Mouse (Mus musculus): ENCODE results near the gene Cpt1c. TPM values are rescaled to one million over a fixed set of nuclear protein-coding genes. Genes with fewer than 3 reads are reported as not detected.

Cpt1c gene
- polyA plus RNA-seq, 1 experiment from 2014 or later: 48.2 TPM

DNA sequence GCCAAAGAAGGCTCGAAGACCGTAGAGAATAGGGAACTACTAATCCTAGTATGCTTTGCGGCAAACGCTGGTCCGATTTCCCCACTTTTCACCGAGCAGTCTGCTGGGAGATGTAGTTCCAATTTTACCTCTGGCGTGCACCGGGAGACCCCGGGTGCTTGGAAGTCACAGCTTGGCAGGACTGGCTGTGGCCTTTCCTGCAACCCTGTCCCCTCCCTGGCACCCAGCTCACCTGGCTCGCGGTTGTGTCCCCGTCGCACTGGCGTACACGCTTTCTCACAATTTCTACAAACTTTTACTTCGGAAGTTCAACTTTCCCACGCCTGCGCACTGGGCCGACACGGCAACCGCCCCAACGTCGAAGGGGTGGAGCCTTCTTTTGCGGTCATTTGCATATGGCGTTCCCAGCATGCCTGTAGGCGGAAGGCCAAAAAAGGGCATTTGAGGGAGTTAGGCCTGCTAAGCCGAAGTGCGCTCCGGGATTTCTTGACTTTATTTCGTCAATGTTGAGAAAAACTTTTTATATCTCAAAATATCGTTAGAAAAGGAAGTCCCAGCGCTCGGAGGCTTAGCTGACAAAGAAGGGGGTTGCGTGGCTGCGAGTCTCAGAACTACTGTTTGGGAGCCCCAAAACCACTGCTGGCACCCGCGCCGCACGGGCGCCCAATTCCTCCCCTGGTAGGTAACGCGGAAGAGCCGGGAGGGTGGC, 22.7 kb upstream of the Cpt1c start, which contains the start of gene Irf3:
Irf3 (plus strand) TSS at position 418 of the 709 bp plus-strand sequence.
- Histone ChIP-seq H3K27ac (replicated peaks) (peak within 1 kb of the TSS; percentile 82), H3K9ac (replicated peaks) (peak within 1 kb of the TSS; percentile 66), H3K36me3 (peaks cover 23% of the 10 kb centered on the region), H3K9me3 (no peaks in the 10 kb centered on the region), H3K27me3 (no peaks in the 10 kb centered on the region), H3K4me2 (replicated peaks) (peak within 1 kb of the TSS; percentile 76), H3K4me3 (peak within 1 kb of the TSS; percentile 63), H3K4me1 (peaks cover 26% of the 10 kb centered on the region)
- peak; percentile 91 for ATAC-seq (replicated peaks)
- WGBS: under 1% methylated on average over 43 of the region's 43 CpGs

DNA sequence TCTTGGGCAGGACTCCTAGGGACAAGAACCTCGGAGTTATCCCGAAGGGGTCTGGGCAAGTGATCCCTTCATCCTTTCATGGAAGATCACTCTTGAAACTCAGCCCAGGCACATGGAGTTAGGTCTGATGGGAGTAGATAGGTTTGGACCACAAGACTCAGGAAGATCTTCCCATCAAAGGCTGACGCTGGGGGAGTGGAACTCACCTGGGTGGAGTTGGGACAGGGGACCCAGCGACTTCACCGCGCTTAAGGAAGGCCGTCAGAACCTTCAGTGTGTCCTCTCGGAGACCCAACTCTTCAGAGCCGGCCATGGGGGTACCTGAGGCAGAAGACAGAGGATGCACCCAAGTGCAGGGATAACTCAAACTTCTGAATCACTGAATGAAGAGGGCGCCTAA, 22.0 kb upstream of the Cpt1c start:
- peak overlapping the region; percentile 76 for H3K4me2 ChIP-seq (replicated peaks)
- peaks cover 26% of the 10 kb centered on the region for H3K4me1 ChIP-seq
- peak overlapping the region; percentile 41 for H3K9ac ChIP-seq (replicated peaks)
- H3K36me3 ChIP-seq: peaks cover 15% of the 10 kb centered on the region
- ATAC-seq (replicated peaks): no peak
- H3K27me3 ChIP-seq: no peaks in the 10 kb centered on the region
- 0 out of 2 replicates have a peak overlapping the region, but pooled peaks have one; percentile 4 for H3K27ac ChIP-seq (replicated peaks)
- peak overlapping the region; percentile 63 for H3K4me3 ChIP-seq
- WGBS: 11% methylated on average over 10 of the region's 10 CpGs
- no peaks in the 10 kb centered on the region for H3K9me3 ChIP-seq

DNA sequence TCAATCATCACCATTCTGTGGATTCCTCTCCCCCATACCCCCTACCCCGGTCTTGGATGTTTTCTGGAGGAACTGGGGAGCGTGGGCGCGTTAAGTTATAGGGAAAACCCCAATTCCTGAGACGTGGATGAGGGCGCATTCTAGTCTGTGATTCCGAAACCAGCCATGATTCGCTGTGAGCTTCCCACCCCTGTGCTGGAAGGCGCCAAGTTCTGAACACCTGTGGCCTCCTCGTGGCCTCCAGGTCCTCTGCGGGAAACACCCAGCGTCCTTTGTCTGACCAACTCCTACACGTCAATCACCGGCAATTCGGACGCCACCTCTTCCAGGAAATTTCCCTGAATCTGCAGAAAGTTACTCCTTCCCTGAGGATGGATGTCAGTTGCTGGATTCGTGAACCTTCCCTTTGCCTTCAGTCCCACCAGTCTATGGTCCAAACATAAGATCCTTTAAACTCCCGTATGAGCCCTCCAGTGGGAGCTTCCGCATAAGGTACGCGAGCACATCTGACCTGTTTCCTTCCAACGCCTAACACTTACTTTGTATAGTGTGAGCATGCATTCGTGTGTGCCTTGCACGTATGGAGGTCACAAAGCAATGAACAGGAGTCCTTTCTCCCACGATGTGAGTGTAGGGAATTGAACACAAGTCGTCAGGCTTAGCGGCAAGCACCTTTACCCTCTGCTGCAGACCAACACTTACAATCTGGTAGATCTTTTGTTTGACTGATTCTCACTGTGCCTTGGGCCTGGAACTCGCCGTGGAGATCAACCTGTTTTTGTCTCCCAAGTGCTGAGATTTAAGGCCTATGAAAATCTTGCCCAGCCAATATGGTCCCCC, 12.4 kb upstream of the Cpt1c start:
- H3K4me1 ChIP-seq: peaks cover 35% of the 10 kb centered on the region
- H3K4me3 ChIP-seq: peak overlapping the region; percentile 65
- peak; percentile 21 for ATAC-seq (replicated peaks)
- peak overlapping the region; percentile 67 for H3K9ac ChIP-seq (replicated peaks)
- peaks cover 10% of the 10 kb centered on the region for H3K36me3 ChIP-seq
- H3K27ac ChIP-seq (replicated peaks): peak overlapping the region; percentile 95
- WGBS: under 1% methylated on average over 29 of the region's 29 CpGs
- peak overlapping the region; percentile 69 for H3K4me2 ChIP-seq (replicated peaks)
- H3K9me3 ChIP-seq: no peaks in the 10 kb centered on the region
- no peaks in the 10 kb centered on the region for H3K27me3 ChIP-seq

DNA sequence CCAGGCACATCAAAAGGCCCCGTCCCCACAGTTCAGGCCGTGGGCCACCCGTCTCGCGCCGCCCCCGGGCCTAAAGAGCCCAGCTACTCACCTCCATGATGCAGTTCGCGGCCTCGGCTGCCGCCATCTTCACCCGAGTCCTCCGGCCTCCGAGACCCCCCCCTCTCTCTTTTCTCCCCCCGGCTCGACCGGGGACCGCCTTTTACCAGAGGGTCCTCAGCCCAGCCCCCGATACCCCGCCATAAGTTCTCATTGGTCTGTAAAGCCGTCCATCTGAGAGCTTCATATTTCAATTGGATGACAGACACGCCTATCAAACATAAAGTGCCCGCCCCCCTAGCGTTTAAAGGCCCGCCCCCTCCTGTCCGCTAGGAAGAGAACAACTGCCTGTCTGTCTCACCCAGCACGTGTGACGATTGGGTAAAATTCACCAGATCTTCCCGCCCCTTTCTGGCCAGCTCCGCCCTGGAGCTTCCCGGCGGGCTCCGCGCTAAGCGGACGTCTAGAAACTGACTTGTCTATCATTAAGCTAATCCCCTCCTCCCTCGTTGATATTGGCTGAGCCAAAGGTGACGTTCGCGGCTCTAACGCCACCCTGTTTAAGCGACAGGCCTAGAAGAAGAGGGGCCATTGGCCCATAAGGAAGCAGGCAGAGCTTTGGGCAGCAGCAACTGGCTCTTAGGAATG, 11.7 kb upstream of the Cpt1c start, which contains the start of gene Prmt1:
Prmt1 (minus strand) TSS at position 377 of the 687 bp plus-strand sequence.
- H3K4me3 ChIP-seq: peak within 1 kb of the TSS; percentile 65
- H3K9ac ChIP-seq (replicated peaks): peak within 1 kb of the TSS; percentile 97
- peaks cover 35% of the 10 kb centered on the region for H3K4me1 ChIP-seq
- H3K27me3 ChIP-seq: no peaks in the 10 kb centered on the region
- ATAC-seq (replicated peaks): peak; percentile 97
- H3K4me2 ChIP-seq (replicated peaks): peak within 1 kb of the TSS; percentile 69
- H3K9me3 ChIP-seq: no peaks in the 10 kb centered on the region
- H3K27ac ChIP-seq (replicated peaks): peak within 1 kb of the TSS; percentile 95
- WGBS: under 1% methylated on average over 42 of the region's 42 CpGs
- peaks cover 18% of the 10 kb centered on the region for H3K36me3 ChIP-seq

DNA sequence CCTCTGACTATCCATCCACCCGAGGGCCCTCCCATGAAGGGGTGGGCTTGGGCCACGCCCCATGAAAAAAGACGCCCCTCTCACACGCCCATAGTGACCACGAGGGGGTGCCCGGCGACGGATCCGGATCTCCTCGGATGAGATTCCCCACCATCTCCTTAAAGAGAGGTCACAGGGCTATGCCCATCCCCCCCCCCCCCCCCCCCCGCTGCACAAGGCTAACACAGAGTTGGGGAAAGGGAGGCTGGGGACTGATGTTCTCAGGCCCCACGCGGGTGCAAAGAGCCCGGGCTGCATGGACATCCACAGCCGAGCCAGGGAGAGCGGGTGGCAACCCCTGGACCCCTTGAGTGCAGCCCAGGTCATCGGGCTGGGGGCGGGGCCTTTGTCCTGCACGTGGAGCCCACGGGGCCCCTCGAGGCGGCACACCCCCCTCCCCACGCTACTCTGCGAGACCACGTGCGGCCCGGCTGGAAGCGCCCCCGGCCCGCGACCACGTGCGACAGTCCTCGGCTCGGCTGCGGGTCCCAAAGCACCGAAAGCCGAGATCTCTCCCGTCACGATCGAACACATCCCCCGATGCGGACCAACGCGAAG, 11.0 kb upstream of the Cpt1c start:
- Histone ChIP-seq H3K27ac (replicated peaks) (peak overlapping the region; percentile 93), H3K9me3 (no peaks in the 10 kb centered on the region), H3K9ac (replicated peaks) (peak overlapping the region; percentile 97), H3K4me1 (peaks cover 35% of the 10 kb centered on the region), H3K4me2 (replicated peaks) (peak overlapping the region; percentile 60), H3K27me3 (no peaks in the 10 kb centered on the region), H3K36me3 (peaks cover 21% of the 10 kb centered on the region), H3K4me3 (peak overlapping the region; percentile 65)
- ATAC-seq (replicated peaks): peak; percentile 1
- WGBS: 1% methylated on average over 43 of the region's 45 CpGs

DNA sequence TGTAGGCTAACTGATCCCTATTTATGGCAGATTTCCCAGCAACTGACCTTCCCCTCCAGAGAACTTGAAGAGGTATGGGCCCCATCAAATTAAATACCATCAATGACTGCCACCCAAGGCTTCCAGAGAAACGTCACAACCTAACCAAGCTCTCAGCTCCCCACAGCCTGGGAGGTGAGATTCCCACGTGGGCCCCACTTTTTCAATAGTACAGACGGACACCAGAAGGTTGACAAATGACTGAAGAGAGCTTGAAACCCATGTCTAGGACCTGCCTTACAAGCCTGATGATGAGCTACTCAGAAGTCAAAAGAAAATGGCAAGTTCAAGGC, 10.1 kb upstream of the Cpt1c start:
- H3K9ac ChIP-seq (replicated peaks): no peak overlapping the region
- H3K4me2 ChIP-seq (replicated peaks): peak overlapping the region; percentile 60
- H3K9me3 ChIP-seq: no peaks in the 10 kb centered on the region
- peak overlapping the region; percentile 65 for H3K4me3 ChIP-seq
- peaks cover 35% of the 10 kb centered on the region for H3K4me1 ChIP-seq
- no peaks in the 10 kb centered on the region for H3K27me3 ChIP-seq
- H3K36me3 ChIP-seq: peaks cover 29% of the 10 kb centered on the region
- 0 out of 2 replicates have a peak overlapping the region, but pooled peaks have one; percentile 1 for H3K27ac ChIP-seq (replicated peaks)
- 30% methylated on average over 3 of the region's 3 CpGs for WGBS
- no peak for ATAC-seq (replicated peaks)

DNA sequence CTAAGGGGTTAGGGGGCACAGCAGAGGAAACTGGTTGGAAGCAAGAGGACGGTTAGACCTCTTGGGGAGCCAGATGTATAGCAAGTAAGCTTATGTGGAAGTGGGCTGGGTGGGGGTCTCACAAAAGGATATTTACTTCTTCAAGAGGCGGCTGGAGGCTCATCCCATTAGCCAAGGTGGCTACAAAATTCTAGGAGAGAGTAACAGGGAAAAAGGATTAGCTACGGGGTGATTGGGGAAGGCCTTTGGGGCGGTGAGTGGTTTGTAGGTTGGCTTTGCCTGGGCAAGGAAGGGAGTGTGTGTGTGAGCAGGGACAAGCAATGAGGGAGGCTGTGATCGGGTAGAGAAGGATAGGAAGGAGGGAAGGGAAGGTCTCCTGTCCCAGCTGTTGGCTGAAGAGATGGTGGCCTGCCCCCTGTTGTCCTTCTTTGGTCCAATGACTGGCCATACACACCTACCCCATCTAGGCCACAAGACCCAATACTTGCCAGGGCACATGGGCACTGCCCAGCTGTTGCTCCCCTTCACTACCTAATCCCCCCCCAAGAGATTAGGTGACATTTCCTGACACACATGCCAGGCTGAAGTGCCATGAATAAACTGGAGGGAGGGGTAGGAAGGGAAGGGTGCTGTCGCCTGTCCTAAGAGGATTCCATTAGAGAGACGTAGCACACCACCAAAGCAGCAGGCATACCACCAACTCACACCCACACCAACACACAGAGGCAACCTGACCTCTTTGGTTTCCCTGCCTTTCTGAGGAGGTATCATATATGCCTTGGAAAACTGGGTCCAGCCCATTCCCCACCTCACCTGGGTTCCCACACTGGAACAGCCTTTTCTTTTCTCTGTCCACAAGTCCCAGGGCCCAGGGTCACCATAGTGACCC, 9.5 kb upstream of the Cpt1c start:
- Histone ChIP-seq H3K36me3 (peaks cover 34% of the 10 kb centered on the region), H3K9ac (replicated peaks) (no peak overlapping the region), H3K4me3 (peak overlapping the region; percentile 65), H3K27ac (replicated peaks) (0 out of 2 replicates have a peak overlapping the region, but pooled peaks have one; percentile 17), H3K4me2 (replicated peaks) (peak overlapping the region; percentile 60), H3K4me1 (peaks cover 34% of the 10 kb centered on the region), H3K27me3 (no peaks in the 10 kb centered on the region), H3K9me3 (no peaks in the 10 kb centered on the region)
- ATAC-seq (replicated peaks): no peak
- WGBS: 71% methylated on average over 7 of the region's 7 CpGs

DNA sequence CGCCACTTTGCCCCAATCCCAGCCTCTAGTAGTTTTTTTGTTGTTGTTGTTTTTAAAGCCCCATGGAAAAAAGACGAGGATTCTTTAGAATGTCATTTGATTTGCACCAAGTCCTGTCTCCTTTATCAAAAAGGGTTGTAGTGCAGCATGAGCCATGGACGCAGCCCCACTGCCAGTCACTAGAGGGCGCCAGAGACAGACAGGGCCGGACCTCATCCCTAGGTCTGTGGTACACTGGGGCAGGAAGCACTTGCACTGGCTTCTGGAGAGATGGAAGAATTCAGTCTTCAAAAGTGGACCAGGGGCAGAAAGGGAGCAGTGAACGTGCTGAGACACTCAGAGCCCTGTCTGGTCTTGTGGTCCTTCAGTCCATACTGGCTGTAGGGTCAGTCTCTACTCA, 8.4 kb upstream of the Cpt1c start:
- ATAC-seq (replicated peaks): no peak

DNA sequence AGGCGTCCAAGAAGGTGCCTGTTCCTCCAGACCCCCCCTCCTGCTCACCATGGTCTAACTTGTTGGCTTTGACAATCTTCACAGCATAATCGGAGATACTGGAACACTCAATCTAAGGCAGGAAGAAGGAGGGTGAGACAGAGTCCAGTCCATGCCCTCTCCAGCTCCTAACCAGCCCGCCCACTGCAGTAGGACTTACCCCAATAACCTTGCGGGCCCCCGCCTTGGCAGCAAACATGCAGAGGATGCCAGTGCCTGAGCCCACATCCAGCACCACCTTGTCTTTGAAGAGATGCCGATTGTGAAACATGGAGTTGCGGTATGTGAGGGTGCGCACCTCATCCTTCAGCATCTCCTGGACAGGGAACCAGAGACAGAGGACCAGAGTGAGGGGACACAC, 6.9 kb upstream of the Cpt1c start:
- no peak for ATAC-seq (replicated peaks)
- WGBS: 97% methylated on average over 8 of the region's 8 CpGs
- H3K4me2 ChIP-seq (replicated peaks): no peak overlapping the region
- no peaks in the 10 kb centered on the region for H3K9me3 ChIP-seq
- H3K36me3 ChIP-seq: peaks cover 60% of the 10 kb centered on the region
- H3K9ac ChIP-seq (replicated peaks): no peak overlapping the region
- no peak overlapping the region for H3K4me3 ChIP-seq
- no peak overlapping the region for H3K27ac ChIP-seq (replicated peaks)
- H3K4me1 ChIP-seq: peaks cover 20% of the 10 kb centered on the region
- H3K27me3 ChIP-seq: no peaks in the 10 kb centered on the region

More for the DNA sequence above, 8.4 kb upstream of the Cpt1c start:
- peaks cover 45% of the 10 kb centered on the region for H3K36me3 ChIP-seq
- H3K4me2 ChIP-seq (replicated peaks): no peak overlapping the region; the same call in 1 of the 2 replicates
- H3K4me3 ChIP-seq: 0 out of 2 replicates have a peak overlapping the region, but pooled peaks have one; percentile 8
- H3K4me1 ChIP-seq: peaks cover 25% of the 10 kb centered on the region
- no peaks in the 10 kb centered on the region for H3K27me3 ChIP-seq
- no peak overlapping the region for H3K9ac ChIP-seq (replicated peaks)
- 26% methylated on average over 6 of the region's 6 CpGs for WGBS
- H3K9me3 ChIP-seq: no peaks in the 10 kb centered on the region
- H3K27ac ChIP-seq (replicated peaks): 0 out of 2 replicates have a peak overlapping the region, but pooled peaks have one; percentile 11

DNA sequence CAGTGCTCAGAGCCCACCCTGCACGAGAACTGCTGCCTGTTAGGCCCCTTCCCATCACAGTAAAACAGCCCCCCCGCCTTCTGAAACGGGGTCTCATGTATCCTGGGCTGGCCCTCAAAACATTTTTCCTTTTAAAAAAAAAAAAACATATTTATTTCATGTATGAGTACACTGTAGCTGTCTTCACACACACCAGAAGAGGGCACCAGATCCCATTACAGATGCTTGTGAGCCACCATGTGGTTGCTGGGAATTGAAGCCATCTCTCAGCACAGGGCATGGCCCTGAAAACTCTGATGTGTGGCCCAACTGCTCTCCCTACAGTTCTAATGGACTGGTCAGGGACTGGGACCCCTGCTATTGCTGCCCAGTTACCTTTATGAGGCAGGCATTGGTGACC, 3.6 kb upstream of the Cpt1c start:
- Histone ChIP-seq H3K4me1 (peaks cover 16% of the 10 kb centered on the region), H3K9me3 (no peaks in the 10 kb centered on the region), H3K27me3 (no peaks in the 10 kb centered on the region), H3K4me3 (no peak overlapping the region), H3K9ac (replicated peaks) (no peak overlapping the region), H3K4me2 (replicated peaks) (no peak overlapping the region), H3K27ac (replicated peaks) (no peak overlapping the region), H3K36me3 (peaks cover 69% of the 10 kb centered on the region)
- WGBS: 93% methylated on average over 3 of the region's 3 CpGs
- no peak for ATAC-seq (replicated peaks)

DNA sequence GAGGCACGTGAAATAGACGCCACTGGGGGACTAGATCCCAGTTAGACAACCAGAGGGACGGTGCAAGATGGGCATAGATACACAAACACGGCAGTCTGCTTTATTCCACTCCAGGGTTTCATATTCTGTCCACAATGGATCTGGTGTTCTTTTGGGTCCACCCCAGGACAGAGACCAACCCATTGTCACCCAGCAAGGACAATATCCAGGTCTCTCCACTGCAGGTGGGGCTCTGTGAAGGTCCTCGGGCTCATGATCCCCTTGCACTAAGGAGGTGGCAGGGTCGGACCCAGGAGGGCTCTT, 417 bp upstream of the Cpt1c start:
- WGBS: 20% methylated on average over 6 of the region's 6 CpGs

More for the DNA sequence above, 417 bp upstream of the Cpt1c start:
- H3K27ac ChIP-seq (replicated peaks): peak overlapping the region; percentile 96
- H3K9ac ChIP-seq (replicated peaks): 0 out of 2 replicates have a peak overlapping the region, but pooled peaks have one; percentile 12
- H3K9me3 ChIP-seq: no peaks in the 10 kb centered on the region
- peak overlapping the region; percentile 54 for H3K4me3 ChIP-seq
- H3K4me1 ChIP-seq: peaks cover 46% of the 10 kb centered on the region
- ATAC-seq (replicated peaks): 0 out of 2 replicates have a peak, but pooled peaks have one; percentile 5
- H3K27me3 ChIP-seq: no peaks in the 10 kb centered on the region
- peaks cover 43% of the 10 kb centered on the region for H3K36me3 ChIP-seq
- peak overlapping the region; percentile 83 for H3K4me2 ChIP-seq (replicated peaks)
